Mouse (Mus musculus): Measurements from ENCODE around the gene Fez2.

The Fez2 gene

DNA sequence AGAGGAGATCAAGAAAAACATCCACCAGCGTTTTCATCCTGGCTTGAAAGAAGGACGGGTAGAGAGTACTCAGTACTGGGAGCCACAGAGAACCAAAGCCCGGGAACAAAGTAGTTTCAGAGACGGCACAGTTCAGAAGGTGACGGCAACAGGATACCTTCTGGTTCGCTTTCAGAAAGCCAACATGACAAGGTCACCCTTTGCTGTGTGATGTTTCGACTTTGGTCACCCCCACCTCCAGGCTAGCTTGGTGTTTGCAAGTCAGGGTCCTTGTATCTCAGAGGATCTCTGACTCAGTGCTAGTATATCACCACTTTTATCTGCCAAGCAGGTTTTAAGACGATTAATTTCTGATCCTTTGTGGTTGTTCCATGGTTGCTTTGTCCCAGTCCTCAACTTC, 7.1 kb upstream of the Fez2 start:
- in situ Hi-C loops (cut with MboI; ENCODE audit: low pct_unique_long_range_greater_than_20kb in 1 of 2, low sequenced_read_pairs in 2 of 2, unreplicated experiment in 1 of 2), result loop anchor here in 1 of 2 experiments (25.0 kb wide), 1 partner anchor 388 kb away; no protein-coding TSS in a partner anchor

DNA sequence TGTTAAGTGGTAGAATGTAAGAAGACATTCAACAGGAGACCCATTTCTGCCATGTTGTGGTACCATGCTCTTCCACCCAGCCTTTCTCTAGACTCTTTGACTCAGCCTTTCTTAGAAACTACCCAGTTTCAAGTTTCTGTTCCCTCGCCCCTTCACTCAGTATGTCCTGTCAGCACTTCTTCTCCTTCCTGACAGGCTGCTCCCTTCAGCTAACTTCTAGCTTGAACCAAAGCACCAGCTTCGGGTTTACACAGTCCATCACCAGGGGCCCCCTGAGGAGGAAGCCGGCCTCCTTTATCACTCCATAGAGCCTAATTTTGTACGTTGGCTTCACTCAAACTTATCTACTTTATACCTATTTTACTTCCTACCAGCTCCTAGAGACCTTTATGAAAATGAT, 1.3 kb upstream of the Fez2 start:
- in situ Hi-C loops (cut with MboI; ENCODE audit: low pct_unique_long_range_greater_than_20kb in 1 of 2, low sequenced_read_pairs in 2 of 2, unreplicated experiment in 1 of 2), result no loop called here

- in situ Hi-C loops (cut with MboI; ENCODE audit: low pct_unique_long_range_greater_than_20kb in 1 of 2, low sequenced_read_pairs in 2 of 2, unreplicated experiment in 1 of 2), result no loop called here
Measured at GRCm38 (mm10) chr17:78415255-78415654, 2.7 kb downstream of the Fez2 start.

DNA sequence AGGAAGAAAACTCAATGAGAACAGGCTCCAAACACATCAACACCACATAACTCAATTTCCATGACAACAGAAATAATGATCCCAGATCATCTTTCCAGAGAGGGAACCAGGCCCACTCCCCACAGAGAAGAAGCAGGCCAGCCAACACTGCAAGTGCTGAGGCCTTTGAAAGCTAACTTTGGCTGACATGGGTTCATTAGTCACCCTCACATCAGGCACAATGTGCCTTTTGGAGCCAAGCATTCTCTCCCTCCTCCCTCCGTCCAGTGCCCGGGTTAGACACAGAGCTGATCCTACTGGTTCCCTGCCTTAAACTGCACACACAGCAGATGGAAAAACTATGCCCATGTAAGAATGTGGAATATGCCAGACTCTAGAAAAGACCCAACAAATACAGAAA, 8.1 kb downstream of the Fez2 start:
- in situ Hi-C loops (cut with MboI; ENCODE audit: low pct_unique_long_range_greater_than_20kb in 1 of 2, low sequenced_read_pairs in 2 of 2, unreplicated experiment in 1 of 2), result no loop called here

DNA sequence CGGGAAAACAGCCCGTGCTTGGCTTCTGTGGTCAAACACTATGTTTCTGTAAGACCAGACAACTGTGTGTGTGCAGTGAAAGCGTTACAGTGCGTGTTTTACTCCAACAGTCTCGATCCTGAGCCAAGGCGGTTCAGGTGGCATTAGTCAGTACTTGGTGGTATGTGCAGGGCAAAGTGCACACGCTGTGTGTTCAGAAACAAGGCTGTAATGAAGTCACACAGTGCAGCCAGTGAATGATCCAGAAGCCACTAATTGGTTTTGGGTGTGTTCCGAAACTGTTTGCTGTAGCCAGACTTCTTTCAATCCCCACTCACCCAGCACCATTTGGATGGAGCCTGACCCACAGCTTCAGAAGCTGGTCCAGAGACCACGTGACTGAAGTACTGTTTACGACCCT, 9.6 kb downstream of the Fez2 start:
- in situ Hi-C loops (cut with MboI; ENCODE audit: low pct_unique_long_range_greater_than_20kb in 1 of 2, low sequenced_read_pairs in 2 of 2, unreplicated experiment in 1 of 2), result no loop called here

GRCm38 (mm10) chr17:78407581-78407980, 10.4 kb downstream of the Fez2 start:
- in situ Hi-C loops (cut with MboI; ENCODE audit: low pct_unique_long_range_greater_than_20kb in 1 of 2, low sequenced_read_pairs in 2 of 2, unreplicated experiment in 1 of 2), result no loop called here

DNA sequence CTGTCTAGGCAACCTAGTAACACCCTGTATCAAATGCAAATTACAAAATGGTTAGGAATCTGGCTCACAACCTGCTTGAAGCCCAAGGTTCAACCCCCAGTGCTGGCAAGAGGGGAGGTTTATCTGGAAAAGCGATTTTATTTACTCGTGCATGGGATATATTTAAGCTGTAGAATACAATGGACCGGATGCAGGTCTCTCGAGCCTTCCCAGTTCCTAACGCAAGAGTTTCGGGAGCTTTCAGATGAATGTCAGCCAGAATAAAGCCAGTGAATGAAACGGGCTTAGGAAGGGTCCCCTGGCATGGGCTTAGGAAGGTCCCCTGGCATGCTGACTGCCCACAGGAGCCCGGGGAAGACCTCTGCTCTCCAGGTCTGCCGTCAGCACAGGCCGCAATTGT, 11.1 kb downstream of the Fez2 start:
- in situ Hi-C loops (cut with MboI; ENCODE audit: low pct_unique_long_range_greater_than_20kb in 1 of 2, low sequenced_read_pairs in 2 of 2, unreplicated experiment in 1 of 2), result no loop called here

- in situ Hi-C loops (cut with MboI; ENCODE audit: low pct_unique_long_range_greater_than_20kb in 1 of 2, low sequenced_read_pairs in 2 of 2, unreplicated experiment in 1 of 2), result no loop called here
Measured at GRCm38 (mm10) chr17:78405336-78405735, 12.6 kb downstream of the Fez2 start.

GRCm38 (mm10) chr17:78403804-78404203, 14.1 kb downstream of the Fez2 start:
- in situ Hi-C loops (cut with MboI; ENCODE audit: low pct_unique_long_range_greater_than_20kb in 1 of 2, low sequenced_read_pairs in 2 of 2, unreplicated experiment in 1 of 2), result no loop called here

GRCm38 (mm10) chr17:78403229-78403628, 14.7 kb downstream of the Fez2 start:
- in situ Hi-C loops (cut with MboI; ENCODE audit: low pct_unique_long_range_greater_than_20kb in 1 of 2, low sequenced_read_pairs in 2 of 2, unreplicated experiment in 1 of 2), result no loop called here

DNA sequence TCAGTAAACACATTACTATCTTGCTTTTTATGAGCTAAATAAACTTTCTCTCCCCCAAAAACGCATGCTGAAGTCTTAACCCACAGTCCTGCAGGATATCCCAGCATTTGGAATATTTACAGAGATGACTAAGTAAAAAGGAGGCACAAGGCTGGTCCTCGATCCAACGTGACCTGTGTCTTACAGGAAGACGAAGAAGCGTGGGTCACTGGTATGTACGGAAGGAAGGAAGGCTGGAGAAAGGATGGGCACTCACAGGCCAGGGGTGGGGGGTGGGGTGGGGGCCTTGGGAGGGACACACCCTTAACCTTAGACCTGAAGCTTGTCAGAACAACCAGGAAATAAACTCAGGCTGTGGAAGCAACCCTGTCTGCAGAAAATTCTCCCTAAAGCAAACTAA, 15.8 kb downstream of the Fez2 start:
- in situ Hi-C loops (cut with MboI; ENCODE audit: low pct_unique_long_range_greater_than_20kb in 1 of 2, low sequenced_read_pairs in 2 of 2, unreplicated experiment in 1 of 2), result no loop called here

DNA sequence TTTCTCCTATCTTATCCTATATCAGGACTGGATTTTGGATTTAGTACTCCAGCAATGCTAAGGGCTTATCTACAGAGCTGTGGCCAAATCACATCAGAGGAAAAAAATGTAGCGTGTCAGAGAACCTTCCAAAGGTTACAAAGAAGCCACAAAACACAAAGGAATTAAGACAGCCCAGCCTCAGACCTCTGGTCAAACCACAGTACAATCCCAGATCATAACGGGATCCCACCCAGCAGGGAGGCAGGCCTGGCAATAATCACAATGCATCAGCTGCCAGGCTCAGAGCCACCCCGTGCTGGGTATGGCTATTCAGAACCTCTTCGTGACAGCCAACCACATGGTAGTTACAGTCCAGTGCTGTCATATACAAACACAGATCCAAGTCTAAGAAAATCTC, 16.2 kb downstream of the Fez2 start:
- in situ Hi-C loops (cut with MboI; ENCODE audit: low pct_unique_long_range_greater_than_20kb in 1 of 2, low sequenced_read_pairs in 2 of 2, unreplicated experiment in 1 of 2), result no loop called here

DNA sequence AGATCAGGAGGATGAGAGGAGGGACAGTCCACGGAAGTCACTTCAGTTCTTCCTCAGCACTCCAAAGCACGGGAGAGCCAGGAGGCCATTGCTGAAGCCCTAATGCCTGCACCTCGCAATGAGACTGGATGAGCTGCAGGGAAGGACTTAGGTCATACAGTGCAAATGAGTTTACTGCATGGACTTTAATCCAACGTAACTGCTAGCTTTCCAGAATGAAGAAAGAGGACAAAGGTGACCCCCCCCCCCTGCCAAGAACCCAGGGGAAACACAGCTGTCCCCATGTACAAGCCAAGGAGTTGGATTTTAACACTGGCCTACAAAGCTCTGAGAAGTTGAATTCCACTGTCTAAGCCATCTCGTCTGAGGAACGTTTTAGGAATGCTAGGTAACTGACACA, 16.6 kb downstream of the Fez2 start:
- in situ Hi-C loops (cut with MboI; ENCODE audit: low pct_unique_long_range_greater_than_20kb in 1 of 2, low sequenced_read_pairs in 2 of 2, unreplicated experiment in 1 of 2), result no loop called here

DNA sequence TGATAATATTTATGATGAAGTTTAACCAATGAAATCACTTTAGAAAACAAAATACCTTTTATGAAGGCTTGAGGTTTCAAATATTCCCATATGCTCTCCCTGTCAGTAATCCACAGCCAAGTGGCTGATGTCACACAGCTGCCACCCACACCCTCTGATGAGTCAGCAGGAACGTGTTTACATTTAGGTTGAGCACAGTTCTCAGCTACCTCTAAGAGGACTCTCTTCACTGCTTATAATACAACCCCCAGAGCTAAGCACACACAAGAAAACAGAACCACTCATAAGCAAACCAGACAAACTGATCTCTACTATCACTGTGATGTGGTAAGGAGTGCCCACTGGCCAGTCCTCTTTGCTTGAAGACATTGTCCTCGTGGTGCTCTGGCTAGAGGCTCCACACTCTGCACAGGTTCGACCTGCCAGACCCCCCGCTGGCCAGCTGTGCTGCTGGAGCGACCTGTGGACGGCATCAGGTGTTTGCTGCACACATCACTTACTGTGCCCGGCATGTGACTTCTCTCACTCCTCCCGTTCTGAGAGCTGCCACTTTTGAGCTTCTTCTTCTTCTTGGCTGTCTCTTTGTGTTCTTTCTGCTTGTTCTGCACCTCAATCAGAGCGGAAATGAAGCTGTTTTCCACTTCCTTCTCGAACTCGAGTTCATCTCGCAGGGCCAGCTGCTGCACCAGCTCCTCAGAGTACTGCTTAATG, 17.7 kb downstream of the Fez2 start:
- in situ Hi-C loops (cut with MboI; ENCODE audit: low pct_unique_long_range_greater_than_20kb in 1 of 2, low sequenced_read_pairs in 2 of 2, unreplicated experiment in 1 of 2), result no loop called here

- in situ Hi-C loops (cut with MboI; ENCODE audit: low pct_unique_long_range_greater_than_20kb in 1 of 2, low sequenced_read_pairs in 2 of 2, unreplicated experiment in 1 of 2), result no loop called here
Measured at GRCm38 (mm10) chr17:78392401-78393087, 25.4 kb downstream of the Fez2 start.

DNA sequence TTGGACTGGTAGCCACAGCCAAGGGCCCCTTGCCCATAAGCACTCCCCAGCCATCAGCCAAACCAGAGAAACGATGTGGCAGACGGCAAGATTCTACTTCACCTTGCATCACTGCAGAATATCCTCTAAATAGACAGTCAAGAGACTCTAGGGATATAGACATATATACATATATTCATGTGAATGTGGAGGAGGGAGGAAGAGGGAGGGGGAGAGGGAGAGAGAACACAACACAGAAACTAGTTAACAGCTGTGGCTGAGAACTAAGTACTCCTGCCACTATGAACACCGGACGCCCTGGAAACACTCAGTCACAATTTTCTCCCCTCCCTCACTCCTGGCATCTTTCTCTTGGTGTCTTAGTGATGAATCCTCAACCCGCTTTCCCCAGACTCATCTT, 28.4 kb downstream of the Fez2 start:
- in situ Hi-C loops (cut with MboI; ENCODE audit: low pct_unique_long_range_greater_than_20kb in 1 of 2, low sequenced_read_pairs in 2 of 2, unreplicated experiment in 1 of 2), result no loop called here

DNA sequence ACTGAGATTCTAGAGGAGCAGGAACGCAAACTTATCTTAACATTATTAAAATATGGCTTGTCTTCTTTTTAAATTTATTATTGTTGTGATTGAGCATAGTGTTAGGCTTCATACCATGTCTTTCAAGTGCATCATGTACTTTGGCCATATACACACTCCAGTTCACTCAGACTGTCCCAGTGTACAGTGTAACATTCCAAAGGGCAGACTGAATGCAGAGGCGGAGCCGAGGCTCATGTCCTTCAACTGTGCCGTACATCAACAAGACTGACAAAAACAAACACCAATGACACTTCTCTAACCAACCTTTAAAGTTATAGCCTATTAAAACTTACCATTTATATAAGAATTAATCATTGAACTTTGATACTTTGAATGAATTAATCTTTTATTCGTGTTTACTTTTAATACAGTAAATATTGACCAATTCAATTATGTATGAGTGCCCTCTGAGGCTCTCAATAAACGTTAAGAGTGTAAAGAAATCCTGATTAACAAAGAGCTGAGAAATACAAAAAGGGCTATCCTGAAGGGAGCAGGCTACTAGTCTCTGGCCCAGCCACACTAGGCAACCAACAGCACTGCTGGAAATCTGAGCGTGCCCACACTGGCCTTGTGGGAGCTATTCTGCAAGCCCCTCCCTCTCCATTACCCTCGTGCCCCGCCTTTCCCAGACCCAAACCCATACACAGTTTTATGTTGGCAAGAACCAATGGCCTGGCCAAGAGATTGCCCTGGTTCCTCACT, 29.7 kb downstream of the Fez2 start:
- in situ Hi-C loops (cut with MboI; ENCODE audit: low pct_unique_long_range_greater_than_20kb in 1 of 2, low sequenced_read_pairs in 2 of 2, unreplicated experiment in 1 of 2), result no loop called here

DNA sequence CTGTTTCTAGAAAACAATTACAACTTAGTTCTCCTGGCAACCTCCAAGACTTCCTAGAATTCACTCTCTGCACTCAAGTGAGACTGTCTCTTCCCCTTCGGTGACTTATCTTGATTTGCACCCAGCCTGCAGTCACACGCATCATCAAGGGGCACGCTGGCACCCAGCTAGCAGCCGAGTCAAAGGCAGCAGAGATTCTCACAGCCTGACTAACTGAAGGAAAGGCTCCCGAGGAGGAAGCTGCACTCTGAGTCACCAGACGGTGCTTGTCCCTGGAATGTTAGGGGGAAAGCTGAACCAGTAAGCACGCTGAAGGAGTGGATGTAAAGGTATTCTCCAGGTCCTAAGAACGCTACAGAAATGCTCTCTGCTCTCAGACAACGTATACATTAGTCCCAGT, 30.3 kb downstream of the Fez2 start:
- in situ Hi-C loops (cut with MboI; ENCODE audit: low pct_unique_long_range_greater_than_20kb in 1 of 2, low sequenced_read_pairs in 2 of 2, unreplicated experiment in 1 of 2), result no loop called here

- in situ Hi-C loops (cut with MboI; ENCODE audit: low pct_unique_long_range_greater_than_20kb in 1 of 2, low sequenced_read_pairs in 2 of 2, unreplicated experiment in 1 of 2), result no loop called here
Measured at GRCm38 (mm10) chr17:78382321-78382720, 35.6 kb downstream of the Fez2 start.
